Mouse (Mus musculus): ENCODE results near the gene Myh10. TPM values are rescaled to one million over a fixed set of nuclear protein-coding genes. Genes with fewer than 3 reads are reported as not detected.

Gene Myh10
- polyA plus RNA-seq, 1 experiment from 2014 or later, result 18.5 TPM

DNA sequence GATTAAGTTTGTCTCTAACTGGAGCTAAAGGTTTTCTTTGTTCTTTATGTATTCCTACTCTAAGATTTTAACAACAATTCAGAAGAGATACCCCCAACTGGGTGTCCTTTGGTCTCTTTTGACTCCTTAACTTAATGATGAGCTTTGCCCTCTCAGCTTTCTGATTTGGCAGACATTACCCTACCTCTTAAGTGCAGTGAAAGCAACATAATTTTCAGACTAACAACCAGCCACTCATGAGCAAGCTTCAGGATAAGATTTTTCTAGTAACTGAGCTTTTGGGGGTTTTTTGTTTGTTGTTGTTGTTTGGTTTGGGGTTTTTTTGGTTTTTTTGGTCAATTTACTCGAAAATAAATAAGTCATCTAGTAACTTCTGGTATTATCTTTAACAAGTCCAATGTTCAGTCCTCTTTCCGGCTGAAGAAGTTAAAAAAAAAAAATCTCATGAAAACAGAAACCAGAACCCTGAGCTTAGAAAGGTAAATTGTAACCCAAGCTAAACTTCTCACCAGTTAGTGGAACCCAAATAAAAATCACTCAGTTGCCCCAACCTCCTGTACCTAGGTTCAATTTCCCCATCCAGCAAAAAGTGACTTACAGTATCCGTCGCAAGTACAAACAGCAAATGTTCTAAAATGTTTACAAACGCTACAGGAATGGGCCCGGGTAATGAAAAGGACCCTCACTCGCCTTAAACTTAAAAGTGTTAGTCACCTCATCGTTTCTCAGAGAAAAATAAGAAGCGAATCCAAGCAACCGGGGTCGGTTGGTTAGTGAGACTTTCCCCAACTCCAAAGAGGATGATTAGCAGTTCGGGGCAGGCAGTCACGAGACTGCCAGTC is 160.5 kb downstream of the Myh10 start:
- peak overlapping the region; percentile 99 for H3K27ac ChIP-seq
- peak overlapping the region; percentile 70 for H3K4me2 ChIP-seq
- H3K9ac ChIP-seq, result peak overlapping the region; percentile 99
- H3K4me3 ChIP-seq (replicated peaks), result peak overlapping the region; percentile 95
- H3K9me3 ChIP-seq (replicated peaks), result no peaks in the 10 kb centered on the region
- H3K36me3 ChIP-seq, result 0 out of 2 replicates have a peak, but pooled peaks cover 3% of the 10 kb centered on the region
- under 1% methylated on average over 13 of the region's 13 CpGs for WGBS (ENCODE audit: insufficient replicate concordance)
- DNase-seq, result no peak
- H3K27me3 ChIP-seq, result no peaks in the 10 kb centered on the region
- H3K4me1 ChIP-seq (replicated peaks), result peaks cover 71% of the 10 kb centered on the region
- ATAC-seq (ENCODE audit: low read depth), result no peak

DNA sequence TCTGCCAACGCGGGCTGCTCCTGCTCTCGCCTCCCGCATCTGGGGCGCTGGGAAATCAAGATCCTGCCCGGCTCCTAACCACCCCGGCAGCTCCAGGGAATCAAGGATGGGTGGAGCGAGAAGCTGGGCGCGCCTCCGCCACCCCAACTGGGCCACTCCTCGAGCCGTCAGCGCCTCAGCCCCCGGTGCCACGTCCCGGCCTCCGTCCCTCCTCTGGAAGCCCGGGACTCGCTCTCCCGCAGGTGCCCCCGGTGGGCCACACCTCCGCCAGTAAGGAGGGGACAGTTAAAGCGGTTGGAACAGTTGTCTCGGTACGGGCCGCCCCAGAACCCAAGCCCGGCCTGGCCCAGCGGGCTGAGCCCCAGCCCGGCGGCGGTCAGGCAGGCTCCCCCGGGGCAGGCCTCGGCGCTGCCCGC is 161.1 kb downstream of the Myh10 start:
- ATAC-seq (ENCODE audit: low read depth) (peak; percentile 80), DNase-seq (peak; percentile 76)
- Histone ChIP-seq H3K9ac (peak overlapping the region; percentile 99), H3K36me3 (0 out of 2 replicates have a peak, but pooled peaks cover 3% of the 10 kb centered on the region), H3K9me3 (replicated peaks) (no peaks in the 10 kb centered on the region), H3K4me1 (replicated peaks) (peaks cover 70% of the 10 kb centered on the region), H3K4me3 (replicated peaks) (peak overlapping the region; percentile 95), H3K27ac (peak overlapping the region; percentile 99), H3K4me2 (peak overlapping the region; percentile 70), H3K27me3 (no peaks in the 10 kb centered on the region)
- WGBS (ENCODE audit: insufficient replicate concordance), result under 1% methylated on average over 36 of the region's 36 CpGs

DNA sequence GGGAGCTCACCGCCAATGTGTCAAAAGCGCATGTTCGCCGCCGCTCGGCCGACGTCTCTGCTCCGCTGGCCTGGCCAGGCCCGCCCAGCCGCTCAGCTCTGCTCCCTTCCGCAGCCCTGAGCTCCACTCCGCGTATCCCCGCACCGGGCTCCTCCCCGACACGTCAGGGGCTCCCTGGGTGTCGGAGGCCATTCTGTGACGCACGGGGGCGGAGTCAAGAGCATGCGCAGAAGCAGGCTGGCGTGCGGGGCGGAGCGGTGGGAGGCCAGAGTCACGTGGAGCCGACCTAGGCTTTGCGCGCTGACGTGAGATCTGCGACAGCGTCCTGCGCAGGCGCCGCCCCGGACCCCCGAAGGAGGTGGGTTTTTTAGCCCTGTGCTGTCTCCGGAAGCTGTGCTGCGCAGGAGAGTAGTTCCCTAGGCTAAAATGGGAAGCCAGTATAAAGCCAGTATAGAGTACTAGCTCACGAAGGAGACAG is 161.6 kb downstream of the Myh10 start:
- Histone ChIP-seq H3K27me3 (no peaks in the 10 kb centered on the region), H3K9ac (peak overlapping the region; percentile 99), H3K27ac (peak overlapping the region; percentile 99), H3K4me1 (replicated peaks) (peaks cover 69% of the 10 kb centered on the region), H3K9me3 (replicated peaks) (no peaks in the 10 kb centered on the region), H3K36me3 (0 out of 2 replicates have a peak, but pooled peaks cover 3% of the 10 kb centered on the region), H3K4me2 (peak overlapping the region; percentile 70), H3K4me3 (replicated peaks) (peak overlapping the region; percentile 95)
- ATAC-seq (ENCODE audit: low read depth) (peak; percentile 98), DNase-seq (peak; percentile 100)
- WGBS (ENCODE audit: insufficient replicate concordance), result 0% methylated on average over 42 of the region's 42 CpGs

DNA sequence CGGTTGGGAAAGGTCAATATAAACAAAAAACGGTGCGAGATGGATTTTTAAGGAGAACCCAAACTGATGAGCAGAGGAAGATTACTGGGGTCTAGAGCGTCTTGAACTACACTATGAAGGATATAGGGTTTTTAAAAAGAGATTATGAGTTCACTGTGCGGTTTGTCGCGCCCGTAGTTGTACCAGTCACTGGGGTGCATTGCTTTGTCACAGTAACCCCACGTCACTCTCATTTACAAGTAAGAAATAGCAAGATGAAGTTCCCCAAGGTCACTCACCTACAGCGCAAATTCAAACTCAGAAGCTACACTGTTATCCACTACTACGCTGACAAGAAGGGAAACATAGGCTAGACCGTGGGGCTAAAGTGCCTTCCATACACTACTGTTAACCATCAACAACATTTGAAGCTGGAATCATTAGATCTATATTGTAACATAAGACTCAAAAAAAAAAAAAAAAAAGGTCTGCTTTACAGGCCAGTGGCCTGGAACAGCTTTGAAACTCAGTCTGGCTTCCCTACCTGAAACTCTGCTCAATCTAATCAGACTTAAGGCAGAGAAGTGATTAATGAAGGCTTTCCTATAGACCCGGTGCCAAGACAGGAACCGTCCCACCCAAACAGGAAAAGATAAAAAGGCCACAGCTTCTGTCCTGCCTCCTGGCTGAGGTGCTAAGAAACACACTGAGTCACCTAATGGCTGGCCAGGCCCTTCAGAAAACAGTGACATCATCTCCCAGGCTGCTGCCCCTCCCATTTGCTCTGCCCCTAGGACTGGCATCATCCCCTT is 162.4 kb downstream of the Myh10 start:
- Histone ChIP-seq H3K9ac (peak overlapping the region; percentile 75), H3K27ac (peak overlapping the region; percentile 85), H3K4me2 (peak overlapping the region; percentile 70), H3K9me3 (replicated peaks) (no peaks in the 10 kb centered on the region), H3K4me1 (replicated peaks) (peaks cover 66% of the 10 kb centered on the region), H3K27me3 (no peaks in the 10 kb centered on the region), H3K36me3 (0 out of 2 replicates have a peak, but pooled peaks cover 3% of the 10 kb centered on the region), H3K4me3 (replicated peaks) (peak overlapping the region; percentile 95)
- DNase-seq, result peak; percentile 69
- WGBS (ENCODE audit: insufficient replicate concordance), result 18% methylated on average over 14 of the region's 14 CpGs
- peak; percentile 21 for ATAC-seq (ENCODE audit: low read depth)

DNA sequence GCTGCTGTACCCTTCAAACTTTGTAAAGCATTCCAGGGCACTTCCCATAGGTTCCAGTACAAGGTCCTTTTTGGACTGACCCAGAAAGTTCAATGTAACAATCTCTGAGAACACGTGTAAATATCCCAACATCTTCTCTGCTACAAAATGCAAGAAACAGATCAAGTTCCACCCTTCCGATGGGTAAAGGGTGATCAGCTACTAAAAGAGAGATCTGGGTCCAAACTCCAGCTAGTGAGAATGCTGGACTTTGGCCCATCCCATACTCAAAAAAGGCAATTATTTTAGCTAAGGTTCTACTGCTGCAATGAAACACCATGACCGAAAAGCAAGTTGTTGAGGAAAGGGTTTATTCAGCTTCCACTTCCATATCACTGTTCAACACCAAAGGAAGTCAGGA is 163.3 kb downstream of the Myh10 start:
- no peak overlapping the region for H3K9ac ChIP-seq
- no peaks in the 10 kb centered on the region for H3K9me3 ChIP-seq (replicated peaks)
- H3K4me3 ChIP-seq (replicated peaks), result no peak overlapping the region
- ATAC-seq (ENCODE audit: low read depth) (no peak), DNase-seq (no peak)
- H3K27me3 ChIP-seq, result no peaks in the 10 kb centered on the region
- 78% methylated on average over 3 of the region's 3 CpGs for WGBS (ENCODE audit: insufficient replicate concordance)
- peaks cover 63% of the 10 kb centered on the region for H3K4me1 ChIP-seq (replicated peaks)
- no peaks in the 10 kb centered on the region for H3K36me3 ChIP-seq
- H3K4me2 ChIP-seq, result no peak overlapping the region
- peak overlapping the region; percentile 85 for H3K27ac ChIP-seq

DNA sequence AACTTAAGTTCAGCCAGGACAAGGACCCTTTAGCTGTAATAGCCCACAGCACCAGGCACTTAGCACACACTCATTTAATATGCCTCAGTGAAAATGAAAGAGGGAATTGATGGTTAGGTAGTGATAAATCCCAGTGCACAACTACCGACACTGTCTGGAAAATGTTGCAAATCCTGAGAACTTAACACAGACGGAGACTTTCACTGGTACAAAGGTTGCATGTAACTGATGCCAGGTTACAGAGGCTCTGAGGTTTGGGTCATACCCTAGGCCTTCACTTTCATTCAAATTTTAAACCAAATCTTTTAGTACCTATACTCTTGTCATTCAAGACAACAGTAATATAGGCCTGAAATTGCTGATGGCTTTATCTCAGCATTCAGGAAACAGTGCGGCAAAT is 166.0 kb downstream of the Myh10 start:
- H3K9ac ChIP-seq, result no peak overlapping the region
- H3K27me3 ChIP-seq, result no peaks in the 10 kb centered on the region
- H3K4me1 ChIP-seq (replicated peaks), result peaks cover 41% of the 10 kb centered on the region
- H3K9me3 ChIP-seq (replicated peaks), result no peaks in the 10 kb centered on the region
- no peak for ATAC-seq (ENCODE audit: low read depth)
- WGBS (ENCODE audit: insufficient replicate concordance), result 83% methylated on average over 3 of the region's 3 CpGs
- no peak for DNase-seq
- H3K27ac ChIP-seq, result no peak overlapping the region
- H3K4me2 ChIP-seq, result no peak overlapping the region
- no peak overlapping the region for H3K4me3 ChIP-seq (replicated peaks)
- H3K36me3 ChIP-seq, result no peaks in the 10 kb centered on the region

DNA sequence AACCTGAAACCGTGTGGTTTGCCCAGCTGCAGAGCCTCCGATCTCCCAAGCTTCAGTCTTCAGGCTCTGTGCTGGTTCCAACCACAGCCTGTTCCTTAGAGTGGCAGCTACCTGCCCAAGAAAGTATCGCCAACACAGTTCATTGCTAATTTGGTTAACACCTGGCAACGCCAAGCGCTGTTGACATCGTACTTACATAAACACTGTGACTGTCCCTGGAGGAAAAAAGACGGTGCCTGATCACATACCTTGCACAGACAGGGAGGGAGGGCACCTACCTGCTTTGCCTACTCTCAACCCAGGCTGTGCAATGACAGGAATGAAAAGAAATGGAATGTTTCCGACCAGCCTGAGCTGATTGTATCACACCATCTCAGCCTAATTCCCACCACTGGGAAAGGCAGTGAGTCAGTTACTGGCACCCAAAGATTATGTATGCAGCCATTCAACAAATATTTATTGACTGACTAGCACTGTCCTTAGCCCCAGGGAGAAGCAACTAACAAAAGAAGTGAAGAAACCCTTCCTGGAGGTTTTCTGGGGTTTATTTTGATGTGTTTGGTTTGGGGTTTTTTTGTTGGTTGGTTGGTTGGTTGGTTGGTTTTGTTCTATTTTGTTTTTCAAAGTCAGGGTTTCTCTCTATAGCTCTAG is 168.7 kb downstream of the Myh10 start:
- 65% methylated on average over 8 of the region's 8 CpGs for WGBS (ENCODE audit: insufficient replicate concordance)
- Histone ChIP-seq H3K9me3 (replicated peaks) (no peaks in the 10 kb centered on the region), H3K4me3 (replicated peaks) (no peak overlapping the region), H3K27me3 (peaks cover 3% of the 10 kb centered on the region; the same call in 1 of the 2 replicates), H3K4me1 (replicated peaks) (peaks cover 30% of the 10 kb centered on the region), H3K36me3 (no peaks in the 10 kb centered on the region), H3K27ac (no peak overlapping the region), H3K9ac (no peak overlapping the region), H3K4me2 (no peak overlapping the region)
- ATAC-seq (ENCODE audit: low read depth) (no peak), DNase-seq (no peak)

DNA sequence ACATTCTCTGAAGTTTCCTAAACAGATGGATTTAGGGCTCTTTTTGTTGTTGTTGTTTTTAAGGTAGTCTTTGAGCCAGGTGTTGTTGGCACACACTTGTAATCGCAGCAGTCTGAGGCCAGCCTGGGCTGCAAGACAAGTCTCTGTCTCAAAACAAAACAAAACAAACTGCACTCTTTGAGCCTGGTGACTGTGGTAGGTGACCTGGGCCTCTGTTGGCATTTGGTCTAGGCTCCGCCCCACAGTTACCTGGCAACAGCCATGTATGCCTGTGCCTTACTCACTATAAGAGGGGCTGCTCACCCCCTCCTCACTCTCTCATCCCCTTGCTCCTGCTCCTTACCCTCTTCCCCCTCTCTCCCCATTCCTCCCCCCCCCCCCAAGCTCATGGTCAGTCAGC is 170.9 kb downstream of the Myh10 start:
- DNase-seq, result no peak
- no peaks in the 10 kb centered on the region for H3K36me3 ChIP-seq
- 59% methylated on average over 2 of the region's 2 CpGs for WGBS (ENCODE audit: insufficient replicate concordance)
- H3K9me3 ChIP-seq (replicated peaks), result no peaks in the 10 kb centered on the region
- no peak overlapping the region for H3K9ac ChIP-seq
- no peak overlapping the region for H3K4me3 ChIP-seq (replicated peaks)
- ATAC-seq (ENCODE audit: low read depth), result no peak
- no peak overlapping the region for H3K4me2 ChIP-seq
- no peak overlapping the region for H3K27ac ChIP-seq
- peaks cover 18% of the 10 kb centered on the region for H3K4me1 ChIP-seq (replicated peaks)
- H3K27me3 ChIP-seq, result peaks cover 7% of the 10 kb centered on the region

DNA sequence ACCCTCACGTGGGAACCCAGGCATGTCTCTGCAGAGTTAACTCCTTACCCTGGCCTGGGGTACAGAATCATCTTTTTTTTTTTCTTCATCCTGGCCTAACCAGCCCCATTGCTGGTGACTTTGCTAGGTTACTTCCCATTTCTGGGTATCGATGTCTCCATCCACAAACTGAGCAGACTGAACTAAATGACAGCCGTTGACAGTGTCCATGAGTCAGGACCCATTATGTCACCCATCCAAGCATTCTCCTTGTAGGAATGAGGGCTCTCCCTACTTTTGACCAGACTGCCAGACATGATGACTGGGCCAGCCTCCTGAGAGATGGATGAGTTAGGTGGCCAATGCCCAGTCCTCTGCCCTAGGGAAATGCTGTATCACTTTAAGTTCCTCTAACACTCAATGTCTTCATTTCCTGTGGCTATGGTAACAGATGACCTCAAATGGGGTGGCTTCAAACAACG is 172.3 kb downstream of the Myh10 start:
- Histone ChIP-seq H3K9ac (no peak overlapping the region), H3K36me3 (no peaks in the 10 kb centered on the region), H3K4me3 (replicated peaks) (no peak overlapping the region), H3K27ac (no peak overlapping the region), H3K9me3 (replicated peaks) (no peaks in the 10 kb centered on the region), H3K4me2 (no peak overlapping the region), H3K4me1 (replicated peaks) (peaks cover 16% of the 10 kb centered on the region), H3K27me3 (peaks cover 7% of the 10 kb centered on the region)
- ATAC-seq (ENCODE audit: low read depth) (no peak), DNase-seq (no peak)
- WGBS (ENCODE audit: insufficient replicate concordance), result 14% methylated on average over 4 of the region's 4 CpGs

DNA sequence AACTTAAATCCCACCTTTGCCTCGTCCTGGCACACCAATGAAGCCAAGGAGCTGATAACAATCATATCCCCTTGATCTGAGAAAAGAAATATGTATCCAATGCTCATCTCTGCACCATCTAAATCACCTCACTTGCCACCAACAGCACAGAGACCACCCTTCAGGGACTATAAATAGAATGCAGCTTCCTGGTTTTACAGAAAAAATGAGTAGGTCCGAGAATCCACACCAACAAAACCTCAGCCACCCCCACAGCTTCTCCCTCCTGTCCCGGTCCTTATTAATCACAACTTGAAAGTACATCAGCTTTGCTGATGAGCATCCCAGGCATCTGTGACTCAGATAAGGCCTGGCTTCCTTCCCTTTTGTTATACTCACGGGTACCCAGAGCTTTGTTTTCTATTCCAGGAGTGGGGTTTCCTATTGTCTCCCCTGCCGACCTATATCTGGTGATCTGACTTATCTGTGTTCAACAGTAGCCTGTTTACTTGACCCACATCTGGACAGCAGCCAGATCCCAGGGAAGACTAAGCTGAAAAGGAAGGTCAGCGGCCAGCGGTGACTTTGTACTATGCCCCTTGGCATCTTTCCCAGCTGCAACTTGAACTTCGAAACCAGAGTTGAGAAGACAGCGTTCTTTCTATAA is 173.3 kb downstream of the Myh10 start:
- Histone ChIP-seq H3K9me3 (replicated peaks) (no peaks in the 10 kb centered on the region), H3K4me3 (replicated peaks) (no peak overlapping the region), H3K4me2 (no peak overlapping the region), H3K4me1 (replicated peaks) (peaks cover 16% of the 10 kb centered on the region), H3K27ac (no peak overlapping the region), H3K36me3 (no peaks in the 10 kb centered on the region), H3K9ac (no peak overlapping the region), H3K27me3 (peaks cover 7% of the 10 kb centered on the region)
- peak; percentile 71 for ATAC-seq (ENCODE audit: low read depth)
- no peak for DNase-seq
- WGBS (ENCODE audit: insufficient replicate concordance), result 7% methylated on average over 9 of the region's 9 CpGs
